Mouse (Mus musculus): ENCODE data around the gene 1810009A15Rik.

1810009A15Rik gene

GRCm38 (mm10) chr19:8921741-8922140 lies 33.1 kb downstream of the 1810009A15Rik start:
- no peak for DNase-seq

GRCm38 (mm10) chr19:8926766-8927165 lies 38.1 kb downstream of the 1810009A15Rik start:
- DNase-seq = no peak

- DNase-seq = no peak
These were observed 39.4 kb downstream of the 1810009A15Rik start for GRCm38 (mm10) chr19:8927891-8928525.

GRCm38 (mm10) chr19:8928689-8929223 lies 40.1 kb downstream of the 1810009A15Rik start:
- no peak for DNase-seq

GRCm38 (mm10) chr19:8929224-8930088 lies 40.8 kb downstream of the 1810009A15Rik start, which contains the start of the genes Rom1 and Eml3:
Rom1 (minus strand) TSS chr19:8929356.
Eml3 (plus strand) TSS chr19:8929552.
- DNase-seq = peak; percentile 90

- no peak for DNase-seq
These were observed 41.5 kb downstream of the 1810009A15Rik start for GRCm38 (mm10) chr19:8930117-8930516.

- no peak for DNase-seq
These were observed 42.1 kb downstream of the 1810009A15Rik start for GRCm38 (mm10) chr19:8930771-8931170.

- DNase-seq = no peak
These were observed 48.1 kb downstream of the 1810009A15Rik start for GRCm38 (mm10) chr19:8936736-8937135.
